Mouse (Mus musculus): ENCODE measurements at regions not wholly inside any gene's neighbourhood (a gene's known extent, or its start where the extent isn't known, plus 50 kb on each side); places are given as distances from the start of the nearest gene placed in this dataset.

GRCm38 (mm10) chr5:126737681-126738080 is 503.9 kb upstream of the Tmem132c start:
- H3K27me3 ChIP-seq = no peaks in the 10 kb centered on the region
- H3K36me3 ChIP-seq = no peaks in the 10 kb centered on the region
- no peak overlapping the region for H3K9ac ChIP-seq
- no peak for ATAC-seq (ENCODE audit: insufficient number of reproducible peaks, low FRiP score, low TSS enrichment, low read depth)
- 74% methylated on average over 4 of the region's 4 CpGs for WGBS
- no peak overlapping the region for H3K4me2 ChIP-seq (replicated peaks)
- no peaks in the 10 kb centered on the region for H3K9me3 ChIP-seq (replicated peaks)
- no peak overlapping the region for H3K27ac ChIP-seq (replicated peaks)
- H3K4me3 ChIP-seq (replicated peaks) = no peak overlapping the region
- no peaks in the 10 kb centered on the region for H3K4me1 ChIP-seq

DNA sequence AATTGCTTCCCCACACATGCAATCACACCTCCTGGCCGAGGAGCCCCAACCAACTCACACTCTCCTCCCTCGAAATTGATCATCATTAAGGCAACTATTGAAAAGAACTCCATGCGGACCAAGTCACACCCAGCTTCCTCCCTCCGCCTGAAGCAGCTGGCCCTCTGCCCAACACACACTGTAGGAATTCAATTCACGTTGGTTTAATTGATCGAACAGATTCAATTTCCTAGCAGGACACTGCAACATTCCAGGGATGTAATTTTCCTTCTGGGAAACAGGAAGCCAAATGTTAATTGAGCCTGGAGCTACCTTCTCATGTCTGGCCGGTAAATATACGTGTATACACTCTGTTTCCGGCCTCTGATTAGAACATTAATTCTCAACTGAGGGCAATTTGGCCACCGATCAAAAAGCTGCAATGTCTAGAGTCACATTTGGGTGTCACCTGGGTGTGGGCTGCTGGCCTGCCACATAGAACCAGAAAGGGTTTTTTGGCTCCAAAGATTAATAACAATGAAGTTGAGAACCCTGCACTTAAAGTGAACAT is 500.7 kb upstream of the Tmem132c start:
- H3K9ac ChIP-seq = no peak overlapping the region
- H3K4me2 ChIP-seq (replicated peaks) = no peak overlapping the region
- no peak; the same call in 1 of the 2 replicates for ATAC-seq (ENCODE audit: insufficient number of reproducible peaks, low FRiP score, low TSS enrichment, low read depth)
- no peaks in the 10 kb centered on the region for H3K4me1 ChIP-seq
- 31% methylated on average over 10 of the region's 10 CpGs for WGBS
- no peak overlapping the region for H3K27ac ChIP-seq (replicated peaks)
- H3K9me3 ChIP-seq (replicated peaks) = no peaks in the 10 kb centered on the region
- H3K4me3 ChIP-seq (replicated peaks) = no peak overlapping the region
- no peaks in the 10 kb centered on the region for H3K36me3 ChIP-seq
- H3K27me3 ChIP-seq = no peaks in the 10 kb centered on the region

- no peaks in the 10 kb centered on the region for H3K36me3 ChIP-seq
- no peak overlapping the region for H3K27ac ChIP-seq (replicated peaks)
- no peak overlapping the region for H3K4me3 ChIP-seq (replicated peaks)
- no peaks in the 10 kb centered on the region for H3K27me3 ChIP-seq
- H3K4me2 ChIP-seq (replicated peaks) = no peak overlapping the region
- H3K9me3 ChIP-seq (replicated peaks) = no peaks in the 10 kb centered on the region
- H3K9ac ChIP-seq = no peak overlapping the region
- WGBS = 24% methylated on average over 1 of the region's 1 CpGs
- ATAC-seq (ENCODE audit: insufficient number of reproducible peaks, low FRiP score, low TSS enrichment, low read depth) = no peak
- no peaks in the 10 kb centered on the region for H3K4me1 ChIP-seq
These were observed 486.5 kb upstream of the Tmem132c start for GRCm38 (mm10) chr5:126755107-126755506.

- no peak overlapping the region for H3K27ac ChIP-seq (replicated peaks)
- H3K4me2 ChIP-seq (replicated peaks) = no peak overlapping the region
- no peaks in the 10 kb centered on the region for H3K27me3 ChIP-seq
- no peak overlapping the region for H3K9ac ChIP-seq
- ATAC-seq (ENCODE audit: insufficient number of reproducible peaks, low FRiP score, low TSS enrichment, low read depth) = no peak
- 10% methylated on average over 4 of the region's 4 CpGs for WGBS
- H3K36me3 ChIP-seq = no peaks in the 10 kb centered on the region
- no peaks in the 10 kb centered on the region for H3K4me1 ChIP-seq
- no peak overlapping the region for H3K4me3 ChIP-seq (replicated peaks)
- no peaks in the 10 kb centered on the region for H3K9me3 ChIP-seq (replicated peaks)
These were observed 476.4 kb upstream of the Tmem132c start for GRCm38 (mm10) chr5:126765037-126765707.

DNA sequence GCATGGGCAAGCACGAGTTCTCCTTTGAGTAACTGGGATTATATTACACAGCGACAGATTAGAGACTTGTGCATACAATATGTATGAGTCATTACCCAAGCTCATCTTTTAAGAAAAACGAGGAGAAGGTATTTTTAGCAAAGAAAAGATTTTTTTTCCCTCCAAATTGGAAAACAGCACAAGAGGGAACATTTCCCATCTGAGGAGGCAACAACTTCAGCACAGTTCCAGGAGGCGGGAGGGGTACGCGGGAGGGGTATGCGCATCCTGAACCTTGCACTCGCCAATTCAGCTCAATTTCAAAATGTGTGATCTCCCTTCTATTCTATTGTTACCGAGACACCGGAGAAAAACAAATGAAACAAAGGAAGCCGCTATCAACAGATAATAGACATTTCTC is 472.6 kb upstream of the Tmem132c start:
- no peaks in the 10 kb centered on the region for H3K27me3 ChIP-seq
- no peak for ATAC-seq (ENCODE audit: insufficient number of reproducible peaks, low FRiP score, low TSS enrichment, low read depth)
- no peak overlapping the region for H3K4me3 ChIP-seq (replicated peaks)
- H3K27ac ChIP-seq (replicated peaks) = no peak overlapping the region
- no peak overlapping the region for H3K9ac ChIP-seq
- no peaks in the 10 kb centered on the region for H3K4me1 ChIP-seq
- H3K4me2 ChIP-seq (replicated peaks) = no peak overlapping the region
- no peaks in the 10 kb centered on the region for H3K36me3 ChIP-seq
- WGBS = 26% methylated on average over 11 of the region's 11 CpGs
- H3K9me3 ChIP-seq (replicated peaks) = no peaks in the 10 kb centered on the region

DNA sequence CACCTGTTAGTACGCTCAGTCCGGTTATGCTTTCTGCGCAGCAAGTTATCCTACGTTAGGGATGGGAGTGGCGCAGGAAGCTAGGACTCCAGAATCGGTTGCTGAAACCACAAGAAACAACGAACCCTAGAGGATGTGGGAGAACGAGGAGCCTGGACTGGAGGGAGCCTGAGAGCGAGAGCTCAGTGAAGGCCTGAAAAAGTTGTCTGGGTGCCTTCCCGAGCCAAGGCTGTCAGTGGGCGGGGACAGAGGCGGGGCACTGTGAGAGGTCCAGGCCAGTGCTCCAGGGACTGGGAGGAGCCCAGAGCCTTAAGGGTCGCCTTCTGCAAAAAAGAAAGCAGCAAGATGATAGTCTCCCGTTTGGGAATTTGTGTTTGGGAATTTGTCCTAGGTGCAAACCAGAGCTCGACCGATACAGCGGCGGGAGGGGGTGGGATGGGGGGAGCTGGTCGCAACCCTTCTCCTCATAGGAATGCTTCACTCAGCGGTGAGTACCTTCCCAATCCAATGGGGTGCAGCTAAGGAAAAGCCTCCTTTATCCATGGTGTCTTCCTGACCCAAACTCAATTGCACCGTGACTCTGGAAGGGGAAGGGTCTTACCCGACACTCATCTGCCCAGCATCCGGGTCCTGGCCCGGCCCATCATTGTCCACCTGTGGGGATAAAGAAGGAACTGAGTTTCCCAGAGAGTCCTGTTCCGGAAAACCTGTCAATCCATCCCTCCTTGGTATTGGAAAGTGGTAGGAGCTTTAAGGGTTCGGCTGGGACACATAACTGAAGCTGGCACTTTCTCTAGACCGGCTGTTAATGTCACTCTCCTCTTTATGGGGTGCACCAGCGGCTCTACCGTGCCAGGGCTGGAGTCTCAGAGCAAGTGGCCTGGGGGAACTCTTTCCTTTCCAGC is 453.6 kb upstream of the Tmem132c start:
- 2% methylated on average over 29 of the region's 29 CpGs for WGBS
- Histone ChIP-seq H3K4me1 (peaks cover 14% of the 10 kb centered on the region), H3K4me3 (replicated peaks) (peak overlapping the region; percentile 39), H3K27ac (replicated peaks) (no peak overlapping the region), H3K36me3 (no peaks in the 10 kb centered on the region), H3K4me2 (replicated peaks) (peak overlapping the region; percentile 62), H3K9ac (no peak overlapping the region), H3K27me3 (no peaks in the 10 kb centered on the region), H3K9me3 (replicated peaks) (no peaks in the 10 kb centered on the region)
- no peak for ATAC-seq (ENCODE audit: insufficient number of reproducible peaks, low FRiP score, low TSS enrichment, low read depth)

- Histone ChIP-seq H3K9ac (no peak overlapping the region), H3K4me1 (no peaks in the 10 kb centered on the region), H3K36me3 (no peaks in the 10 kb centered on the region), H3K4me2 (replicated peaks) (no peak overlapping the region), H3K4me3 (replicated peaks) (no peak overlapping the region), H3K27me3 (no peaks in the 10 kb centered on the region), H3K9me3 (replicated peaks) (no peaks in the 10 kb centered on the region), H3K27ac (replicated peaks) (no peak overlapping the region)
- WGBS = 91% methylated on average over 8 of the region's 8 CpGs
- no peak for ATAC-seq (ENCODE audit: insufficient number of reproducible peaks, low FRiP score, low TSS enrichment, low read depth)
These were observed 441.8 kb upstream of the Tmem132c start for GRCm38 (mm10) chr5:126799698-126800279.

DNA sequence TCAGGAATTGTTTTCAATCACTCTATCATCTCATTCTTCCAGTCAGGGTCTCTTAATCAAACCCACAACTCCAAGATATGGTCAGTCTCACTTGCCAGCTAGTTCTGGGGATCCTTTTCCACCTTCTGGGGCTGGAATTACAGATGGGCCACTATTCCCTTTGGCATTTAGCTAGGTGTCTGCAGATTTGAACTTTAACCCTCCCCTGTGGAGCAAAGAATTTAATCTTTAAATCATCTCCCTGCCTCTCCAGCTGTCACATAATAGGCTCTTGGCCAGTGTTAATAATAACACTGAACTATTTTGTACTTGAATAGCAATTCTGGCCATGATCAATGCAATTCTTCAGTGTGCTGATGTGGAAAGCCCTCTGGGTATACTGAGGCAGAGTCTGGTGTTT is 435.0 kb upstream of the Tmem132c start:
- H3K4me1 ChIP-seq = no peaks in the 10 kb centered on the region
- H3K4me2 ChIP-seq (replicated peaks) = no peak overlapping the region
- H3K9me3 ChIP-seq (replicated peaks) = no peaks in the 10 kb centered on the region
- no peak overlapping the region for H3K27ac ChIP-seq (replicated peaks)
- ATAC-seq (ENCODE audit: insufficient number of reproducible peaks, low FRiP score, low TSS enrichment, low read depth) = no peak
- H3K4me3 ChIP-seq (replicated peaks) = no peak overlapping the region
- H3K36me3 ChIP-seq = no peaks in the 10 kb centered on the region
- no peaks in the 10 kb centered on the region for H3K27me3 ChIP-seq
- H3K9ac ChIP-seq = no peak overlapping the region

- Histone ChIP-seq H3K9ac (no peak overlapping the region), H3K4me3 (replicated peaks) (no peak overlapping the region), H3K27ac (replicated peaks) (no peak overlapping the region), H3K4me2 (replicated peaks) (no peak overlapping the region), H3K4me1 (no peaks in the 10 kb centered on the region), H3K36me3 (no peaks in the 10 kb centered on the region), H3K27me3 (no peaks in the 10 kb centered on the region), H3K9me3 (replicated peaks) (no peaks in the 10 kb centered on the region)
- ATAC-seq (ENCODE audit: insufficient number of reproducible peaks, low FRiP score, low TSS enrichment, low read depth) = no peak
These were observed 425.5 kb upstream of the Tmem132c start for GRCm38 (mm10) chr5:126816069-126816468.

GRCm38 (mm10) chr5:126835440-126835839 is 406.2 kb upstream of the Tmem132c start:
- Histone ChIP-seq H3K9me3 (replicated peaks) (no peaks in the 10 kb centered on the region), H3K4me3 (replicated peaks) (no peak overlapping the region), H3K4me2 (replicated peaks) (no peak overlapping the region), H3K36me3 (no peaks in the 10 kb centered on the region), H3K4me1 (no peaks in the 10 kb centered on the region), H3K27ac (replicated peaks) (no peak overlapping the region), H3K27me3 (no peaks in the 10 kb centered on the region), H3K9ac (no peak overlapping the region)
- 90% methylated on average over 3 of the region's 3 CpGs for WGBS
- ATAC-seq (ENCODE audit: insufficient number of reproducible peaks, low FRiP score, low TSS enrichment, low read depth) = no peak

DNA sequence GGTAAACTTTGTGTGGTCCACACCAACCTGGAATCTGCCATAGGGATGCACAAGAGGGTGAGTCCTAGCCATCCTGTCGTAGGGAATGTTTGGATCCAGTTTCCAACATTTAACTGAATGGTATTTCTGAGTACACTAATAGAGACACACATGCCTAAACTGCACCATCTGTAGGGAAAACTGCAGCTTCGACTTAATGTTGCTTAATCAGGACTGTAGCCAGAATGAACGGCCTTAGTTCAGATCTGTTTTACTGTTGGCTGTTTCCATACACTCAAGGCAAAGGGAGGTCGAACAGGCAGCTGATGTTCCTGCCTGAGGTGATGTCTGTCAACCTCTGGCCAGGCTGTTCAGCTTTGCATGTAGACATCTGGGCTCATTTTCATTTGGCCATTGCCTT is 399.0 kb upstream of the Tmem132c start:
- Histone ChIP-seq H3K27me3 (no peaks in the 10 kb centered on the region), H3K4me2 (replicated peaks) (no peak overlapping the region), H3K27ac (replicated peaks) (no peak overlapping the region), H3K9ac (no peak overlapping the region), H3K9me3 (replicated peaks) (no peaks in the 10 kb centered on the region), H3K4me3 (replicated peaks) (no peak overlapping the region), H3K4me1 (no peaks in the 10 kb centered on the region), H3K36me3 (no peaks in the 10 kb centered on the region)
- no peak for ATAC-seq (ENCODE audit: insufficient number of reproducible peaks, low FRiP score, low TSS enrichment, low read depth)
- 58% methylated on average over 4 of the region's 4 CpGs for whole genome bisulfite sequencing

All from embryonic facial prominence, embryonic 15.5 days (tissue).